Mouse (Mus musculus) CH12.LX (cell line): ENCODE data around the gene Lypd8. TPM values are rescaled to one million over a fixed set of nuclear protein-coding genes. Genes with fewer than 3 reads are reported as not detected.
A peak's percentile ranks its signal among the peaks of the same experiment; 100 is the strongest.

Experiments
- DNase-seq: peaks from one replicate; pipeline ENCODE4 v3.0.0-alpha.2; 2013; ENCODE audit errors: extremely low read depth
- H3K27ac ChIP-seq: 2 replicates; pipeline ENCODE4 v1.5.1; 2012; ENCODE audit warnings: low read depth, mild to moderate bottlenecking, control low read depth, moderate library complexity; ENCODE audit not compliant: insufficient read depth
- H3K27me3 ChIP-seq: replicated peaks from 2 replicates; pipeline ENCODE3; 2012; ENCODE audit warnings: inconsistent platforms
- H3K36me3 ChIP-seq, 2 experiments: replicated peaks in 1 of 2; 2 replicates each; pipeline versions ENCODE3 to v1.6.1; 2012; ENCODE audit warnings: inconsistent platforms in 1 of 2, low read length in 1 of 2, mild to moderate bottlenecking in 1 of 2, mixed read lengths in 1 of 2, moderate library complexity in 1 of 2; ENCODE audit not compliant: control insufficient read depth in 1 of 2, insufficient read depth in 1 of 2
- H3K4me1 ChIP-seq, 2 experiments: 2 replicates each; pipeline ENCODE4 v1.6.1; 2012; ENCODE audit warnings: inconsistent platforms in 1 of 2, moderate library complexity in 1 of 2; ENCODE audit not compliant: insufficient read depth in 2 of 2, control insufficient read depth in 1 of 2
- H3K4me2 ChIP-seq: 2 replicates; pipeline ENCODE4 v1.6.1; 2012; ENCODE audit warnings: low read depth, mild to moderate bottlenecking, control low read depth; ENCODE audit not compliant: poor library complexity, insufficient read depth, severe bottlenecking
- H3K4me3 ChIP-seq, 3 experiments: fragments of 150-350 bp in 1 of 3; sonication (generic) in 1 of 3; replicated peaks in 1 of 3; 2 replicates each; pipeline versions ENCODE3 to v1.5.1; 2011 to 2012; ENCODE audit warnings: low read depth in 2 of 3, low read length in 2 of 3, mild to moderate bottlenecking in 2 of 3, moderate library complexity in 2 of 3, control low read depth in 1 of 3, improper control_type of control experiment in 1 of 3, inconsistent platforms in 1 of 3, mixed read lengths in 1 of 3; ENCODE audit not compliant: poor library complexity in 1 of 3
- H3K79me2 ChIP-seq: replicated peaks from 2 replicates; pipeline ENCODE4 v1.6.1; 2012; ENCODE audit warnings: mild to moderate bottlenecking, moderate library complexity; ENCODE audit not compliant: control insufficient read depth, poor library complexity, insufficient read depth, severe bottlenecking; ENCODE audit errors: extremely low read depth
- H3K9ac ChIP-seq: 2 replicates; pipeline ENCODE4 v1.6.1; 2012; ENCODE audit warnings: low read depth, mild to moderate bottlenecking, control low read depth, moderate library complexity; ENCODE audit not compliant: insufficient read depth
- H3K9me3 ChIP-seq: replicated peaks from 2 replicates; pipeline ENCODE3; 2012; ENCODE audit warnings: low read length, inconsistent platforms, mixed read lengths
- CHD1 ChIP-seq: IDR thresholded peaks from 2 replicates; pipeline ENCODE4 v1.6.1; 2012; ENCODE audit warnings: low read depth, low read length, improper control_type of control experiment, inconsistent platforms
- CTCF ChIP-seq, 2 experiments: IDR thresholded peaks in 1 of 2; conservative IDR thresholded peaks in 1 of 2; 2 replicates each; pipeline ENCODE4 v1.5.1; 2011 to 2012; ENCODE audit warnings: low read depth in 2 of 2, low read length in 2 of 2, improper control_type of control experiment in 1 of 2, inconsistent platforms in 1 of 2, mild to moderate bottlenecking in 1 of 2, moderate library complexity in 1 of 2
- E2F4 ChIP-seq: IDR thresholded peaks from 2 replicates; pipeline ENCODE4 v1.6.1; 2011; ENCODE audit warnings: low read depth, low read length, improper control_type of control experiment; ENCODE audit not compliant: insufficient replicate concordance
- EP300 ChIP-seq: IDR thresholded peaks from 2 replicates; pipeline ENCODE4 v1.6.1; 2011; ENCODE audit warnings: low read length, improper control_type of control experiment
- ETS1 ChIP-seq: conservative IDR thresholded peaks from 2 replicates; pipeline ENCODE4 v1.6.1; 2012; ENCODE audit warnings: low read depth, mild to moderate bottlenecking, inconsistent platforms, low read length, improper control_type of control experiment, moderate library complexity
- GABPA ChIP-seq: IDR thresholded peaks from 2 replicates; pipeline ENCODE4 v1.6.1; 2012; ENCODE audit warnings: low read depth, low read length, improper control_type of control experiment, inconsistent platforms; ENCODE audit not compliant: insufficient replicate concordance
- JUND ChIP-seq: conservative IDR thresholded peaks from 2 replicates; pipeline ENCODE4 v1.6.1; 2011; ENCODE audit warnings: low read depth, low read length, improper control_type of control experiment
- KAT2A ChIP-seq: IDR thresholded peaks from 2 replicates; pipeline ENCODE4 v1.6.1; 2012; ENCODE audit warnings: low read length, improper control_type of control experiment, inconsistent platforms; ENCODE audit not compliant: insufficient replicate concordance
- MAZ ChIP-seq: IDR thresholded peaks from 2 replicates; pipeline ENCODE4 v1.6.1; 2012; ENCODE audit warnings: low read depth, mild to moderate bottlenecking, inconsistent platforms, low read length, improper control_type of control experiment, moderate library complexity
- MEF2A ChIP-seq: IDR thresholded peaks from 2 replicates; pipeline ENCODE4 v1.6.1; 2014; ENCODE audit warnings: low read depth, mild to moderate bottlenecking, inconsistent platforms, low read length, improper control_type of control experiment, borderline replicate concordance
- MXI1 ChIP-seq: IDR thresholded peaks from 2 replicates; pipeline ENCODE4 v1.6.1; 2011; ENCODE audit warnings: mild to moderate bottlenecking, low read depth, low read length, improper control_type of control experiment
- RAD21 ChIP-seq: IDR thresholded peaks from 2 replicates; pipeline ENCODE4 v1.6.1; 2011; ENCODE audit warnings: low read depth, mild to moderate bottlenecking, low read length, improper control_type of control experiment, moderate library complexity
- SMC3 ChIP-seq: IDR thresholded peaks from 2 replicates; pipeline ENCODE4 v1.6.1; 2011; ENCODE audit warnings: low read depth, low read length, improper control_type of control experiment
- TCF12 ChIP-seq: IDR thresholded peaks from 2 replicates; pipeline ENCODE4 v1.6.1; 2014; ENCODE audit warnings: low read depth, mild to moderate bottlenecking, inconsistent platforms, low read length, improper control_type of control experiment
- USF1 ChIP-seq: IDR thresholded peaks from 2 replicates; pipeline ENCODE4 v1.6.1; 2014; ENCODE audit warnings: low read depth, mild to moderate bottlenecking, inconsistent platforms, low read length, improper control_type of control experiment
- USF2 ChIP-seq: conservative IDR thresholded peaks from 2 replicates; pipeline ENCODE4 v1.6.1; 2011; ENCODE audit warnings: low read depth, low read length, improper control_type of control experiment
- ZC3H11A ChIP-seq: IDR thresholded peaks from 2 replicates; pipeline ENCODE4 v1.6.1; 2012; ENCODE audit warnings: low read depth, mild to moderate bottlenecking, inconsistent platforms, low read length, improper control_type of control experiment
- ZMIZ1 ChIP-seq: IDR thresholded peaks from 2 replicates; pipeline ENCODE4 v1.6.1; 2012; ENCODE audit warnings: low read depth, mild to moderate bottlenecking, inconsistent platforms, low read length, improper control_type of control experiment
- dilution Hi-C: fragments of 300-500 bp; cut with MboI; formaldehyde crosslinking; loops from 2 replicates; pipeline ENCODE4 v1.14.3; 2020; ENCODE audit warnings: low sequenced_read_pairs; ENCODE audit not compliant: extremely low pct_unique_long_range_greater_than_20kb, extremely low pct_ligation_motif_present
- in situ Hi-C: fragments of 300-500 bp; cut with MboI; formaldehyde crosslinking; loops from 3 replicates; pipeline ENCODE4 v1.14.3; 2019; ENCODE audit warnings: low sequenced_read_pairs, low pct_ligation_motif_present, low pct_unique_long_range_greater_than_20kb, mixed read lengths
- polyA plus RNA-seq: library from polyadenylated mRNA; unstranded; fragments of >175 nt; gene quantifications from 2 replicates; pipeline ENCODE4 v1.2.1, GENCODE M21; 2012; ENCODE audit warnings: low read depth; ENCODE audit not compliant: insufficient read length
- total RNA-seq, 2 experiments: library from RNA; depleted of rRNA; stranded (reverse); fragments of 300-350 nt in 1 of 2; fragments of >200 nt in 1 of 2; gene quantifications; 2 replicates each; pipeline ENCODE4 v1.2.3; 2012 to 2014

The Lypd8 gene
- total RNA-seq (2012; rRNA removed) (not detected in 2 replicates), total RNA-seq (2014; rRNA removed) (not detected in 2 replicates), polyA plus RNA-seq (not detected in 2 replicates)

DNA sequence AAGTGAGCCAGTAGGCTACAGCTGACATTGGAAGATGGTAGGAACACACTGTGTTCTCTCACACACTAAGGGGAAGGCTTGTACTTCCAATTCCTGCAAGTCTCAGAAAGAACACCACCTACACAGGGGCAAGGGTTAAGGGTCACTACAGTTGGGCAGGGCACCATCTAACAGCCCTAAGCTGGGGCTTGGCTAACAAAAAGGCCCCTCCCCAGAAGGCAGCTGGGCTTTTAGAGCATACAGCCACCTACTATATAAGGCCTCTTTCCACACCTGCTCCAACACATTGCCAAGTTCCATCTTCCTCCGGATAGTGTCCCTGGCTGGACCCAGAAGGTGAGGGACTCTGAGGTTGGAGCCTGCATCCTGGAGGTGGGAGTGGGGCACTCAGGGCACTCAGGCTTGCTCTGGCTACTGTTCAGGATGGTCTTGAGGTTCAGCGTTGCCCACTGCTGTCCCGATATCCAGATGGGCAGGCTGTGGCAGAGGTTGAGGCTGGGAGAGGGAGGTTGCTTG is at the start of gene Lypd8:
TSS of gene Lypd8 (plus strand) at position 281 of the 516 bp plus-strand sequence.
- no peaks in the 10 kb centered on the region for H3K4me1 ChIP-seq
- H3K4me3 ChIP-seq = no peak within 1 kb of the TSS
- no peaks in the 10 kb centered on the region for H3K79me2 ChIP-seq
- H3K27me3 ChIP-seq = peaks cover 82% of the 10 kb centered on the region
- in situ Hi-C loops (no loop called here), dilution Hi-C loops (no loop called here)
- no peaks in the 10 kb centered on the region for H3K36me3 ChIP-seq
- no peak for DNase-seq
- TF ChIP-seq USF2 (no peak), RAD21 (no peak), MAZ (no peak), KAT2A (no peak), TCF12 (no peak), CTCF (conservative IDR thresholded peaks at IDR 0.05 in 1 of 2, IDR thresholded peaks at IDR 0.05 in 1 of 2; ENCODE audit: low read depth in 2 of 2, low read length in 2 of 2) (no peak), ZMIZ1 (no peak), ETS1 (no peak), SMC3 (no peak), JUND (no peak), MEF2A (no peak), CHD1 (no peak), EP300 (no peak), USF1 (no peak), ZC3H11A (no peak), GABPA (no peak)
- no peak within 1 kb of the TSS for H3K4me2 ChIP-seq
- H3K9ac ChIP-seq = no peak within 1 kb of the TSS
- H3K27ac ChIP-seq = no peak within 1 kb of the TSS
- peaks cover 2% of the 10 kb centered on the region for H3K9me3 ChIP-seq

DNA sequence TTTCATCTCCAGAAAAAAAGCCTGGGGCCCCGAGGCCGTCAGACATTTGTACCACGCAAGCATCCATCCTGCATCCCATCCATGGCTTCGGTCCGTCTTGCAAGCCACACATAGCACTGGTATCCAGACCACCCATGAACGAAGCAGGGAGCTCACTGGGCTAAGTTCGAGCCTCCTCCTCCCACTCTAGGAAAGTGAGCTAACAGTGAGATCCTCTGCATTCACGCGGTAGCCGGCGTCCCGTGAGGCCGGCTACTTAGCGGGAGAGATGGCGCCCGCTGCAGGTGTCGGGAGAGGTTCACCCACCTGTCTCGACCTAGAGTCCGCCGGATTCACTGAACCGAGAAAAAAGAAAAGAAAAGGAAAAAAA is 49.0 kb upstream of the Lypd8 start:
- dilution Hi-C loops (no loop called here), in situ Hi-C loops (loop anchor here (25.0 kb wide), 1 partner anchor 818 kb away; the partner anchor contains the start of genes Fam114a2 and Mfap3)
- peak overlapping the region; percentile 84 to 100 (median 95) for H3K4me3 ChIP-seq
- peak overlapping the region; percentile 95 for H3K4me2 ChIP-seq
- no peaks in the 10 kb centered on the region for H3K27me3 ChIP-seq
- peaks cover 56% of the 10 kb centered on the region for H3K79me2 ChIP-seq
- H3K27ac ChIP-seq = peak overlapping the region; percentile 95
- H3K36me3 ChIP-seq = peaks cover 30 to 64% of the 10 kb centered on the region in 2 experiments
- H3K4me1 ChIP-seq = peaks cover 14 to 44% of the 10 kb centered on the region in 2 experiments
- 0 out of 2 replicates have a peak, but pooled peaks have one; percentile 80 for TF ChIP-seq CHD1
- TF ChIP-seq ZMIZ1 = no peak
- TF ChIP-seq MXI1 = no peak
- TF ChIP-seq E2F4 = no peak
- TF ChIP-seq MAZ = no peak
- DNase-seq = no peak
- H3K9ac ChIP-seq = peak overlapping the region; percentile 98
- peaks cover 4% of the 10 kb centered on the region for H3K9me3 ChIP-seq
